Mouse (Mus musculus) C2C12 (cell line): ENCODE measurements around the gene Isoc2b. TPM values are rescaled to one million over a fixed set of nuclear protein-coding genes. Genes with fewer than 3 reads are reported as not detected.

Experiments
- H3K27me3 ChIP-seq: one replicate; pipeline ENCODE4 v1.6.1; 2011; ENCODE audit not compliant: control insufficient read depth, insufficient read depth, insufficient read length
- H3K36me3 ChIP-seq: one replicate; pipeline ENCODE4 v1.6.1; 2011; ENCODE audit not compliant: control insufficient read depth, insufficient read depth
- H3K4me3 ChIP-seq: one replicate; pipeline ENCODE4 v1.5.1; 2011; ENCODE audit warnings: mild to moderate bottlenecking, control low read depth; ENCODE audit not compliant: poor library complexity, insufficient read depth, severe bottlenecking
- H3K79me2 ChIP-seq: one replicate; pipeline ENCODE4 v1.6.1; 2011; ENCODE audit not compliant: control insufficient read depth, insufficient read depth
- H3K79me3 ChIP-seq: one replicate; pipeline ENCODE4 v1.6.1; 2011; ENCODE audit warnings: low read depth, control low read depth
- H3ac ChIP-seq: one replicate; pipeline ENCODE3; 2011; ENCODE audit warnings: low read depth; ENCODE audit not compliant: control insufficient read depth, insufficient read length
- CEBPB ChIP-seq: IDR thresholded peaks from one replicate; pipeline ENCODE4 v1.6.1; 2011; ENCODE audit warnings: low read depth, mild to moderate bottlenecking, control low read depth, moderate library complexity
- CTCF ChIP-seq: IDR thresholded peaks from one replicate; pipeline ENCODE4 v1.5.1; 2011; ENCODE audit not compliant: control insufficient read depth, insufficient read depth, insufficient read length
- FOSL1 ChIP-seq: IDR thresholded peaks from one replicate; pipeline ENCODE4 v1.8.0; 2011; ENCODE audit warnings: mild to moderate bottlenecking, low read length; ENCODE audit not compliant: poor library complexity, insufficient read depth, severe bottlenecking
- MAX ChIP-seq: IDR thresholded peaks from one replicate; pipeline ENCODE4 v1.6.1; 2011; ENCODE audit warnings: mild to moderate bottlenecking, control low read depth
- MYOD1 ChIP-seq: IDR thresholded peaks from one replicate; pipeline ENCODE4 v1.6.1; 2011; ENCODE audit warnings: low read depth; ENCODE audit not compliant: control insufficient read depth, insufficient read length
- MYOG ChIP-seq: IDR thresholded peaks from one replicate; pipeline ENCODE4 v1.6.1; 2011; ENCODE audit not compliant: control insufficient read depth, insufficient read length; ENCODE audit errors: extremely low read depth
- USF1 ChIP-seq: IDR thresholded peaks from one replicate; pipeline ENCODE4 v1.6.1; 2011; ENCODE audit warnings: low read depth, mild to moderate bottlenecking, control low read depth, moderate library complexity
- polyA plus RNA-seq: library from polyadenylated mRNA; unstranded; fragments of >200 nt; fragmentation: generic; extraction: Trizol; gene quantifications from one replicate; pipeline ENCODE4 v1.2.1, GENCODE M21; 2012; ENCODE audit warnings: missing spikeins

Gene Isoc2b
- polyA plus RNA-seq, 1 experiment, result 0.32 TPM

DNA sequence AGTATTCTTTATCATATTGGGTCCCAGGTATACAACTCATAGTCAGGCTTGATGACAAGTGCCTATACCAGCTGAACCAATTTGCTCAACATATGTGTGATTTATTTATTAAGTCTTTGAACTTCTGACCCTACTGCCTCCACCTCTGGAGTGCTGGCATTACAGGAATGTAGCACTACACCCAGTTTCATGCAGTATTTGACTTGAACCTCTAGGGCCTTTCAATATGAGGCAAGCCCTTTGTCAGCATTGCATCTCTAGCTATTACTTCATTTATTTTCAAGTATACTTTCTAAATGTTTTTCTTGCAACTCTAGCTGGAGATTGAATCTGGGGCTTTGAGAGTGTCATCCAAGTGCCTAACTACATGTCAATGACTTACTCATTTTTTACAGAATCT is 67.8 kb downstream of the Isoc2b start:
- H3K27me3 ChIP-seq, result no peaks in the 10 kb centered on the region

DNA sequence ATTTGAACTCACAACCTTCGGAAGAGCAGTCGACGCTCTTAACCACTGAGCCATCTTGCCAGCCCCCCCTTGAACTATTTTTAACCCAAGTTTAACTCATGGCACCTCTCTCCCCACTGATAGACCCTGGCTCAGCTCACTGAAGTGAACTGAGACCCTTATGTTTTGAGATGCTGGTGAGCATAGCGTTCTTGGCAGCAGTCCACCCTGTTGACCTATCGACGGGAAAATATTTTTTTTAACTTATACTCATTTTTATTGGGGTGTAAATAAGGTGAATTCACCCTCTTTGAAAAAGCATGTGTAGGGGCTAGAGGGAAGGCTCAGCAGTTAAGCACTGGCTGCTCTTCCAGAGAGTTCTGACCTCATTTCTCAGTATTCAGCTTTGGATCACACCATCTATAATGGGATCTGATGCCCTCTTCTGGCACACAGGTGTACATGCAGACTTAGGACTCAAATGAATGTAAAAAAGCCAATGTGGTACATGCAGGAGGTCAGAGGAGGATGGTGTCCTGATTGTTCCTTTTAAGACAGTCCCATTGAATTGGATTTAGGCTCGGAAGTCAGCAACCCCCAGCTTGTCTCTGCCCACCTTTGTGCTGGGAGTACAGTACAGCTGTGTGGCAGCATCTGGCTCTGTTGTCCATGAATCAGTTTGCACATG is 74.2 kb downstream of the Isoc2b start:
- peaks cover 45% of the 10 kb centered on the region for H3K36me3 ChIP-seq
- TF ChIP-seq CEBPB, result no peak
- TF ChIP-seq USF1, result no peak
- TF ChIP-seq MYOD1, result no peak
- TF ChIP-seq MAX, result no peak
- no peak for TF ChIP-seq FOSL1
- TF ChIP-seq MYOG, result no peak
- TF ChIP-seq CTCF, result no peak
- no peaks in the 10 kb centered on the region for H3K27me3 ChIP-seq
- no peak overlapping the region for H3K4me3 ChIP-seq
- peaks cover 27% of the 10 kb centered on the region for H3K79me2 ChIP-seq
- H3ac ChIP-seq, result no peak overlapping the region
- peaks cover 19% of the 10 kb centered on the region for H3K79me3 ChIP-seq

More for the DNA sequence above, 67.8 kb downstream of the Isoc2b start:
- H3K36me3 ChIP-seq, result peaks cover 38% of the 10 kb centered on the region
- H3K4me3 ChIP-seq, result no peak overlapping the region
- no peaks in the 10 kb centered on the region for H3K79me2 ChIP-seq
- TF ChIP-seq MYOD1 (no peak), USF1 (no peak), FOSL1 (no peak), CTCF (no peak), MYOG (no peak), MAX (no peak), CEBPB (no peak)
- H3ac ChIP-seq, result no peak overlapping the region
- H3K79me3 ChIP-seq, result no peaks in the 10 kb centered on the region

Other genes starting within 250 kb of the Isoc2b start
- gene Tmem86b, start 238.8 kb downstream of the Isoc2b start, polyA plus RNA-seq, result 2.8 TPM
- gene Ppp6r1, start 211.2 kb downstream of the Isoc2b start, polyA plus RNA-seq, result 56.1 TPM
- gene Hspbp1, start 185.2 kb downstream of the Isoc2b start, polyA plus RNA-seq, result 110 TPM
- 15.3 TPM for gene Brsk1, start 179.7 kb downstream of the Isoc2b start, polyA plus RNA-seq
- 0.07 TPM for gene Tmem150b, start 145.0 kb downstream of the Isoc2b start, polyA plus RNA-seq
- 12.7 TPM for gene Kmt5c, start 130.1 kb downstream of the Isoc2b start, polyA plus RNA-seq
- gene Cox6b2, start 117.2 kb downstream of the Isoc2b start, polyA plus RNA-seq, result 0.26 TPM
- not detected for gene Fam71e2, start 99.0 kb downstream of the Isoc2b start, polyA plus RNA-seq
- 1.3 TPM for gene Il11, start 87.4 kb downstream of the Isoc2b start, polyA plus RNA-seq
- 0.84 TPM for gene Tmem190, start 87.3 kb downstream of the Isoc2b start, polyA plus RNA-seq
- gene Tmem238, start 80.6 kb downstream of the Isoc2b start, polyA plus RNA-seq, result 22.9 TPM
- gene Rpl28, start 77.4 kb downstream of the Isoc2b start, polyA plus RNA-seq, result 3,556 TPM
- gene Ube2s, start 57.7 kb downstream of the Isoc2b start, polyA plus RNA-seq, result 599 TPM
- gene Shisa7, start 25.6 kb downstream of the Isoc2b start, polyA plus RNA-seq, result not detected
- gene Isoc2a, start 6.9 kb upstream of the Isoc2b start, polyA plus RNA-seq, result 3.7 TPM
- gene Gm36210, start 36.3 kb upstream of the Isoc2b start, polyA plus RNA-seq, result not detected
- gene Zfp628, start 45.0 kb upstream of the Isoc2b start, polyA plus RNA-seq, result 9.0 TPM
- 2.7 TPM for gene Nat14, start 51.8 kb upstream of the Isoc2b start, polyA plus RNA-seq
- gene Ssc5d, start 55.5 kb upstream of the Isoc2b start, polyA plus RNA-seq, result 3.7 TPM
- gene Sbk2, start 94.1 kb upstream of the Isoc2b start, polyA plus RNA-seq, result 0.06 TPM
- 0.02 TPM for gene Sbk3, start 100.9 kb upstream of the Isoc2b start, polyA plus RNA-seq
- gene Zfp579, start 125.9 kb upstream of the Isoc2b start, polyA plus RNA-seq, result 10.1 TPM
- 12.9 TPM for gene Zfp524, start 144.2 kb upstream of the Isoc2b start, polyA plus RNA-seq
- gene Fiz1, start 144.4 kb upstream of the Isoc2b start, polyA plus RNA-seq, result 30.6 TPM
- gene Gm44973, start 145.2 kb upstream of the Isoc2b start, polyA plus RNA-seq, result not detected
- gene Zfp865, start 150.1 kb upstream of the Isoc2b start, polyA plus RNA-seq, result 16.5 TPM
- 0.34 TPM for gene Ccdc106, start 150.3 kb upstream of the Isoc2b start, polyA plus RNA-seq
- gene 4632433K11Rik, start 163.9 kb upstream of the Isoc2b start, polyA plus RNA-seq, result not detected
- 1.5 TPM for gene Zfp784, start 168.2 kb upstream of the Isoc2b start, polyA plus RNA-seq
- gene Zfp580, start 181.3 kb upstream of the Isoc2b start, polyA plus RNA-seq, result 13.7 TPM
- gene U2af2, start 191.9 kb upstream of the Isoc2b start, polyA plus RNA-seq, result 333 TPM
- gene Epn1, start 210.0 kb upstream of the Isoc2b start, polyA plus RNA-seq, result 102 TPM
- gene Rfpl4, start 246.7 kb upstream of the Isoc2b start, polyA plus RNA-seq, result not detected